Mouse (Mus musculus) brain, embryonic 14.5 days (tissue): Measurements from ENCODE around the gene Sh3pxd2a.

Experiments
- CTCF ChIP-seq: fragments of 200-500 bp; IDR thresholded peaks from 2 replicates; pipeline ENCODE4 v1.5.1; 2012; ENCODE audit warnings: inconsistent platforms, mild to moderate bottlenecking, moderate library complexity, borderline replicate concordance; ENCODE audit not compliant: insufficient read depth, insufficient read length; ENCODE audit errors: extremely low read depth
- POLR2A ChIP-seq: fragments of 200-500 bp; IDR thresholded peaks from 2 replicates; pipeline ENCODE4 v1.6.1; 2012; ENCODE audit warnings: mild to moderate bottlenecking, inconsistent platforms, borderline replicate concordance; ENCODE audit not compliant: poor library complexity, insufficient read depth, insufficient read length, severe bottlenecking; ENCODE audit errors: extremely low read depth

DNA sequence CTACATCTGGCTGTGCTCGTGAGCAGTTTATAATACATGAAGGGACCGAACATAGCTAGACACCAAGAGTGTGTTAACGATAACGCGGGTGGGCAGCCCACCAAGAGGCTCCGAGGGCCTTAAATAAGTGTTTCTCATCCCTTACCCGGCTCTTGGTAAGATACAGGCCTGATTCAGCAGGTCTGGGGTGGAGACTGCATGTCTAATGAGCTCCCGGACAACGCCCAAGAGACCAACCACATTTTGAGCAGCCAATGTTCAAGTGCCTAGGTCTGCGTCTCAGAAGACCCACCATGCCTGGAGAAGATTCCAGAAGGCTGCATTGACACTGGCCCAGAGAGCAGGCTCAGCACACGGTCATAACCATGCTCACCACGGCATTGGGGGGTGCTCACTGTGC, 80.2 kb downstream of the Sh3pxd2a start:
- TF ChIP-seq CTCF (no peak), POLR2A (no peak)
